Mouse (Mus musculus) liver, postnatal 0 days (tissue): ENCODE measurements around the gene Osbpl11. TPM values are rescaled to one million over a fixed set of nuclear protein-coding genes. Genes with fewer than 3 reads are reported as not detected.

Experiments used
- ATAC-seq: fragments of 200-750 bp; cut with Nextera tagmentation; 2 replicates; pipeline ENCODE4 v1.8.0; 2017; ENCODE audit warnings: mild to moderate bottlenecking, moderate library complexity
- DNase-seq: peaks from one replicate; pipeline ENCODE4 v3.0.0-alpha.2; 2016
- H3K27ac ChIP-seq: fragments of 300-500 bp; sonication (generic); 2 replicates; pipeline ENCODE4 v1.5.1; 2014; ENCODE audit warnings: antibody characterized with exemption, moderate library complexity, mild to moderate bottlenecking, low read depth
- H3K27me3 ChIP-seq: fragments of 300-500 bp; sonication (generic); 2 replicates; pipeline ENCODE4 v1.6.1; 2014; ENCODE audit warnings: low read length, control low read depth, mixed read lengths; ENCODE audit not compliant: insufficient read depth
- H3K36me3 ChIP-seq: fragments of 300-500 bp; sonication (generic); replicated peaks from 2 replicates; pipeline ENCODE4 v1.6.1; 2014; ENCODE audit warnings: mild to moderate bottlenecking, control low read depth, low read length, moderate library complexity, mixed read lengths; ENCODE audit not compliant: insufficient read depth
- H3K4me1 ChIP-seq: fragments of 300-500 bp; sonication (generic); 2 replicates; pipeline ENCODE4 v1.6.1; 2014; ENCODE audit warnings: antibody characterized with exemption, mild to moderate bottlenecking, control low read depth; ENCODE audit not compliant: insufficient read depth
- H3K4me2 ChIP-seq: fragments of 300-500 bp; sonication (generic); 2 replicates; pipeline ENCODE4 v1.6.1; 2014; ENCODE audit warnings: low read depth, mild to moderate bottlenecking, low read length, moderate library complexity, mixed read lengths
- H3K4me3 ChIP-seq: fragments of 300-500 bp; sonication (generic); 2 replicates; pipeline ENCODE4 v1.5.1; 2014; ENCODE audit warnings: low read depth, low read length
- H3K9ac ChIP-seq: fragments of 300-500 bp; sonication (generic); replicated peaks from 2 replicates; pipeline ENCODE4 v1.6.1; 2014; ENCODE audit warnings: mild to moderate bottlenecking, moderate library complexity
- H3K9me3 ChIP-seq: fragments of 300-500 bp; sonication (generic); 2 replicates; pipeline ENCODE4 v1.6.1; 2016; ENCODE audit warnings: mild to moderate bottlenecking, control low read depth, low read length, mixed read lengths
- CTCF ChIP-seq: sonication (generic); IDR thresholded peaks from 2 replicates; pipeline ENCODE4 v1.5.1; 2016; ENCODE audit warnings: antibody characterized with exemption, low read depth
- EP300 ChIP-seq: IDR thresholded peaks from 2 replicates; pipeline ENCODE4 v1.6.1; 2016; ENCODE audit warnings: antibody characterized with exemption, low read depth, mild to moderate bottlenecking
- WGBS: fragments of 180-500 bp; shearing (Covaris S2); extraction: QIAGEN DNeasy Blood & Tissue Kit; methylation state at CpG from one replicate; pipeline ENCODE4 v1.1.7; 2014; ENCODE audit not compliant: insufficient replicate concordance; 5-methylcytosine and 5-hydroxymethylcytosine counted together
- polyA plus RNA-seq: library from polyadenylated mRNA; unstranded; fragments of >200 nt; fragmentation: Nextera tagmentation; extraction: Ambion mirVana; gene quantifications from 2 replicates; pipeline ENCODE4 v1.2.1, GENCODE M21; 2015

Gene Osbpl11
- polyA plus RNA-seq, 1 experiment from 2014 or later = 6.2 TPM

DNA sequence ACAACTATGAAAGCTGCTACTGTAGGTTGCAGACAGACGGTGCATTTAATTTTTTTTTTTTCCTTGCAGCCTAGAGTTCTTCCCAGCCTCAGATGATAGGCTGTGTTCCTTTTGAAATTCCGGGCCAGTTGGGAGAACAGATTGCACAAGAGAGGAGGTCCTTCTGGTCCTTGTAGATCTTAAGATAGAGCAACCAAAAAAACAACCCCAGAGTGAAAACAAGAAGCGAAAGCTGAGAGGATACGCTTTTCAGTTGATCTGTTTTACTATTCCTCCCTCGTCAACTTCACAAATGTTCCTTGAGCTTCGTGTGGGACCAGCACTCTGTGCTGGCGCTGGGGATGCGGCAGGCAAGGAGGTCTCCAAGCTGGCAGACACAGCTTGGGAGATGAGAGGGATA, 33.3 kb upstream of the Osbpl11 start:
- Histone ChIP-seq H3K27me3 (no peaks in the 10 kb centered on the region), H3K9me3 (no peaks in the 10 kb centered on the region), H3K4me1 (peaks cover 5% of the 10 kb centered on the region; the same call in 1 of the 2 replicates), H3K36me3 (no peaks in the 10 kb centered on the region), H3K27ac (no peak overlapping the region), H3K4me3 (no peak overlapping the region), H3K4me2 (no peak overlapping the region), H3K9ac (no peak overlapping the region)
- ATAC-seq = no peak
- no peak for DNase-seq
- TF ChIP-seq EP300 = no peak
- TF ChIP-seq CTCF = no peak
- WGBS = 67% methylated on average over 8 of the region's 8 CpGs

DNA sequence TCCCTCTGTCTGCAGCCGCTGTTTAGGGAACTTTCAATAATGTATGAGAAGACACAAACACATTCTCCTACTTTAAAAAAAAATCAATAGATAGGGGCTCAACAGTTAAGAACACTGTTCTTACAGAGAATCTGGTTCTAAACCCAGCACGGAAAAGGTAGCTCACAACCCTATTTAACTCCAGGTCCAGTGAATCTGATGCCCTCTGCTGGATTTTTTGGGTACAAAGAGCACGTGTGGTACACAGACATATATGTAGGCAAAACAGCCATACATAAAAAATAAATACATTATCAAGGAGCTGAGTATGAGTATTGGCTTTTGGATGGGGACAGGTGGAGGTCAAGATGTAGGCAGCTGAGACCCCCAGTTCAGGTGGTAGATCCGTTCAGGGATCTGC, 29.9 kb upstream of the Osbpl11 start:
- Histone ChIP-seq H3K4me2 (no peak overlapping the region), H3K9ac (no peak overlapping the region), H3K27me3 (no peaks in the 10 kb centered on the region), H3K4me3 (no peak overlapping the region), H3K27ac (no peak overlapping the region), H3K9me3 (no peaks in the 10 kb centered on the region), H3K4me1 (peaks cover 8% of the 10 kb centered on the region), H3K36me3 (no peaks in the 10 kb centered on the region)
- WGBS = 37% methylated on average over 4 of the region's 4 CpGs
- ATAC-seq (no peak), DNase-seq (peak; percentile 34)
- TF ChIP-seq CTCF (peak; percentile 63), EP300 (no peak)

DNA sequence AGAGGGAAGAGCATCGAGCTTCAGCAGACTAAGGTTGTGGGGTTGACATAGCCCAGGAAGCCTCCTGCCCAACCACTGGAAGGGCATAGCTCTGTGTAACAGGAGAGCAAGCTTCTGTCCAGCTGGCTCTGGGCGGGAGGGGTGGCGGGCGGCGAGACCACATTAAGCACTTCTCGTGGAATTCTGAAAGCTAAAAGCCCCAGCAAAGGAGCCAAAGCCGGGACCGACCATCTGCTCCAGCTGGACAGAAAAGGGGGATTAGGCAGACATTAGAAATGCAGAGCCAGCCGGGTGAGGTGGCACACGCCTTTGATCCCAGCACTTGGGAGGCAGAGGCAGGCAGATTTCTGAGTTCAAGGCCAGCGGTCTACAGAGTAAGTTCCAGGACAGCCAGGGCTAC, 26.9 kb upstream of the Osbpl11 start:
- no peaks in the 10 kb centered on the region for H3K36me3 ChIP-seq
- DNase-seq = no peak
- TF ChIP-seq CTCF (no peak), EP300 (no peak)
- 78% methylated on average over 11 of the region's 11 CpGs for WGBS
- H3K27me3 ChIP-seq = no peaks in the 10 kb centered on the region
- H3K9ac ChIP-seq = no peak overlapping the region
- peaks cover 3% of the 10 kb centered on the region; the same call in 1 of the 2 replicates for H3K4me1 ChIP-seq
- H3K4me2 ChIP-seq = no peak overlapping the region
- no peak for ATAC-seq
- no peak overlapping the region for H3K4me3 ChIP-seq
- no peak overlapping the region for H3K27ac ChIP-seq
- H3K9me3 ChIP-seq = peaks cover 12% of the 10 kb centered on the region

DNA sequence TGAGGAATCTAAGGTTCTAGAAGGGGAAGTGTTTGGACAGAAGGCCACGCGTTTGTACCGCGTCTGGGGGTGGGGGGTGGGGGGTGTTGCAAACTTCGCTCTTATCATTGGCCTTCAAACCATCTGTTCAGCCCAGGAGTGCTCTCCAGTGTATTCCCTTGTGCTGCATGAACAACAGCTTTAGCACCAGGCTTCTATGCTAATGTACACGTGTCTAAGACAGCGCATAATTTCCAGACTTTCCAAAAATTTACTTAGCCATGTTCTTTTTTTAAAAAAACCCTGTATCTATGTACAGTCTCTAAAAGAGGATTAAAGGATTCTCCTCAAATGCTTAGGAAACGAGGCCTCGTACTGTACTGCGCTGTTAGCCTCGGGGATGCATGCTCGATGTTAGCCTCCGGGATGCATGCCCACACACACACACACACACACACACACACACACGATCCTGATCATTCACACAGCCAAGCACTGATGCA, 26.2 kb upstream of the Osbpl11 start:
- Histone ChIP-seq H3K27me3 (no peaks in the 10 kb centered on the region), H3K9ac (no peak overlapping the region), H3K4me3 (no peak overlapping the region), H3K36me3 (no peaks in the 10 kb centered on the region), H3K4me2 (no peak overlapping the region), H3K4me1 (peaks cover 3% of the 10 kb centered on the region; the same call in 1 of the 2 replicates), H3K9me3 (peaks cover 12% of the 10 kb centered on the region), H3K27ac (no peak overlapping the region)
- WGBS = 64% methylated on average over 14 of the region's 14 CpGs
- no peak for TF ChIP-seq CTCF
- TF ChIP-seq EP300 = no peak
- ATAC-seq = no peak
- no peak for DNase-seq

DNA sequence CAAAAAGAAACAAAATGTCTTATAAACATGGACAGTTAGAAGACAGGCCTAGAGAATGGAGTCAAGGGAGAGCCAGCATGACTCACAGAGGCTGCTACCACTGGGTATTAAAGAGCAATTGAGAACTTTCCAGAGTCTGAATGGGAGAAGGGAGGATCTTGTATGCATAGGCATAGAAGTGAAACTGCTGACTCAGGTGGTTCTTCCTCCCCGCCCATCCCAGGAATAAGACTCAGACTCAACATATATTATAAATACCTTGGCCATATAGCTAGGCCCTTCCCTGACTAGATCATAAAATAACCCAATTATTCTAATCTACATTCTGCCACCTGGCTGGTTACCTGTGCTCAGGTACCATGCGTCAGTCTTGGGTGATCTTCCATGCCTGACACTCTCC, 25.5 kb upstream of the Osbpl11 start:
- DNase-seq = no peak
- no peak for ATAC-seq
- Histone ChIP-seq H3K36me3 (no peaks in the 10 kb centered on the region), H3K9me3 (peaks cover 12% of the 10 kb centered on the region), H3K4me3 (no peak overlapping the region), H3K4me2 (no peak overlapping the region), H3K9ac (no peak overlapping the region), H3K27ac (no peak overlapping the region), H3K4me1 (peaks cover 3% of the 10 kb centered on the region; the same call in 1 of the 2 replicates), H3K27me3 (no peaks in the 10 kb centered on the region)
- WGBS = 89% methylated on average over 2 of the region's 2 CpGs
- no peak for TF ChIP-seq EP300
- TF ChIP-seq CTCF = no peak

DNA sequence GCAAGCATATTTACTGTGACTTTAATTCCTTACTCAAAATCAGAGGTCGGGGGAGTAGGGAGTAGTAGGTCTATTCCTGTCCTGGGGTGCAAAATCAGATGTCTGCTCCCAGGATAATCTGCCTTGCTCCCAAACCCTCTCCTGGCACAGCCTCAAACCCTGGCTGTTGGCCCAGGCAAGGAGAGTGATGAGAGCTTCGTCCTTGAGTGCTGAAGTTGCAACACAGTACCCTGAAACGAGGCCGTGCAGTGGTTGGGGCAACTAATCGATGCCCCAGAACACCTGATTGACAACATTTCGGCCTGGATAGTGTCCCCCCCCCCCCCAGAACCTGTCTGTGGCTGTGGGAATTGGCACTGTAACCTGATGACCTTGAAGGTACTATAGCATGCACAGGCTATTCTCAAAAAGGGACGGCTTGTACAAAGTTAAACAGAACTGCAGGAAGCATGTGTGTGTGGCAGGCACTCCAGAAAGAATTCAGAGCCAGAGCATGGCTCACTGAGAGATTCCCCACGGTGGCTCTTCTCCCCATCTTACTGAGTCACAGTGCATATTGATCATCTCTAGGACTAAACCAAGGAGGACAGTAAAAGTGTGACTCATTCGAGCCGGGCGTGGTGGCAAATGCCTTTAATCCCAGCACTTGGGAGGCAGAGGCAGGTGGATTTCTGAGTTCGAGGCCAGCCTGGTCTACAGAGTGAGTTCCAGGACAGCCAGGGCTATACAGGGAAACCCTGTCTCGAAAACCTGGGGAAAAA, 21.4 kb upstream of the Osbpl11 start:
- Histone ChIP-seq H3K9ac (no peak overlapping the region), H3K27ac (peak overlapping the region; percentile 44; the same call in 1 of the 2 replicates), H3K4me3 (no peak overlapping the region), H3K4me2 (no peak overlapping the region), H3K4me1 (peaks cover 3% of the 10 kb centered on the region; the same call in 1 of the 2 replicates), H3K36me3 (no peaks in the 10 kb centered on the region), H3K9me3 (peaks cover 12% of the 10 kb centered on the region), H3K27me3 (no peaks in the 10 kb centered on the region)
- ATAC-seq = peak; percentile 84
- TF ChIP-seq CTCF = no peak
- peak; percentile 33; the same call in 1 of the 2 replicates for TF ChIP-seq EP300
- 57% methylated on average over 13 of the region's 13 CpGs for WGBS
- peak; percentile 60 for DNase-seq
